In the genomic region with DNA sequence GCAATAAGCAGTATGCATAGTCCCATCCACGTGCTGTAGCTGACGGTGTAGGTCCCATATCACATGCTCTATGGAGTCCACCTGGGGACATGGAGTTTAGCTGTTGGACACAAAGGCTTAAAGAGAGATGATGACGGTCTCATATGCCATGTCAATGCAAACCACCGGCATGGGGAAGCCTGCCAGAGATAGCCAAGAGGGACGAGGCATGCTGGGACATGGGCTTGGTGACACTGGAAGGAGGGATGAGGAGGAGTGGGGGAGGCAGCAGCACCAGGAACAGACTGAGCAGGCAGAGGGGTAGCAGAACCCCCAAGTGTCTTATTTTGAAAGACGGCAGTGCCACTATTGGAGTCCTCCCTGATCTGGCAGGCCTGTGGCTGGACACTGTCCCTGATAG, we compare ENCODE assay signal across 27 mouse cellular contexts. TPM values are rescaled to one million over a fixed set of nuclear protein-coding genes. Genes with fewer than 3 reads are reported as not detected.
DNase-seq lines count a peak whose midpoint lies in the region; ATAC-seq lines count a peak whose summit lies in the region.
"Had no signal": no experiment of that assay in that cellular context is flagged by ENCODE, and none has a peak within 500 bp of the region (broad histone marks: within the 10 kb centered on the region; RNA-seq: fewer than 3 reads in every experiment).

No protein-coding gene starts in this region.

- H3K4me2 ChIP-seq in forebrain, embryonic 11.5 days (ENCODE audit: low read depth, low read length, severe bottlenecking), result no peak overlapping the region
- H3K4me2 ChIP-seq in intestine, embryonic 14.5 days (ENCODE audit: low read length), result no peak overlapping the region
- no peak overlapping the region for H3K4me2 ChIP-seq in intestine, embryonic 15.5 days (replicated peaks)
- H3K4me2 ChIP-seq: embryonic facial prominence, embryonic 13.5 days; heart, embryonic 11.5 days; hindbrain, embryonic 13.5 days had no signal

- H3K36me3 ChIP-seq in forebrain, embryonic 11.5 days (ENCODE audit: control insufficient read depth, insufficient read depth, low read length), result no peaks in the 10 kb centered on the region
- H3K36me3 ChIP-seq in forebrain, embryonic 10.5 days (replicated peaks), result no peaks in the 10 kb centered on the region
- no peaks in the 10 kb centered on the region for H3K36me3 ChIP-seq in intestine, embryonic 14.5 days (ENCODE audit: control insufficient read depth, insufficient read depth, low read length)
- H3K36me3 ChIP-seq in intestine, embryonic 15.5 days, result no peaks in the 10 kb centered on the region
- H3K36me3 ChIP-seq: embryonic facial prominence, embryonic 10.5 days; embryonic facial prominence, embryonic 13.5 days; hindbrain, embryonic 10.5 days; hindbrain, embryonic 13.5 days had no signal

- no peak for ATAC-seq in forebrain, embryonic 11.5 days (replicated peaks; ENCODE audit: low FRiP score)
- ATAC-seq in intestine, embryonic 14.5 days (replicated peaks; ENCODE audit: low FRiP score, low TSS enrichment, low read depth), result no peak
- no peak for ATAC-seq in intestine, embryonic 15.5 days
- ATAC-seq: CD4-positive, CD25-positive, alpha-beta regulatory T cell, adult 4 months; forebrain, embryonic 14.5 days; forebrain, postnatal 0 days; intestine, postnatal 0 days had no signal

- WGBS in forebrain, embryonic 11.5 days, result 90% methylated on average over 6 of the region's 6 CpGs
- 95% methylated on average over 6 of the region's 6 CpGs for WGBS in forebrain, embryonic 10.5 days
- 88% methylated on average over 6 of the region's 6 CpGs for WGBS in intestine, embryonic 14.5 days
- WGBS in intestine, embryonic 15.5 days, result 88% methylated on average over 6 of the region's 6 CpGs

- H3K4me3 ChIP-seq in forebrain, embryonic 11.5 days (ENCODE audit: low read depth, low read length), result no peak overlapping the region
- no peak overlapping the region for H3K4me3 ChIP-seq in forebrain, embryonic 10.5 days
- no peak overlapping the region for H3K4me3 ChIP-seq in intestine, embryonic 14.5 days (ENCODE audit: low read depth, low read length)
- H3K4me3 ChIP-seq in intestine, embryonic 15.5 days (replicated peaks), result no peak overlapping the region
- H3K4me3 ChIP-seq: embryonic facial prominence, embryonic 10.5 days; embryonic facial prominence, embryonic 13.5 days; erythroblast, embryonic 14.5 days; gastrocnemius, adult 2 months; hindbrain, embryonic 10.5 days; hindbrain, embryonic 13.5 days had no signal

- H3K27me3 ChIP-seq in forebrain, embryonic 11.5 days (ENCODE audit: control insufficient read depth, insufficient read depth, low read length), result no peaks in the 10 kb centered on the region
- H3K27me3 ChIP-seq in forebrain, embryonic 10.5 days (ENCODE audit: poor library complexity, severe bottlenecking), result no peaks in the 10 kb centered on the region
- no peaks in the 10 kb centered on the region for H3K27me3 ChIP-seq in intestine, embryonic 14.5 days (replicated peaks; ENCODE audit: control insufficient read depth, insufficient read depth, low read length)
- no peaks in the 10 kb centered on the region for H3K27me3 ChIP-seq in intestine, embryonic 15.5 days (replicated peaks)
- H3K27me3 ChIP-seq: embryonic facial prominence, embryonic 13.5 days; hindbrain, embryonic 13.5 days had no signal

- no peak overlapping the region for H3K27ac ChIP-seq in forebrain, embryonic 11.5 days (ENCODE audit: low read depth, low read length)
- H3K27ac ChIP-seq in forebrain, embryonic 10.5 days, result no peak overlapping the region
- H3K27ac ChIP-seq in intestine, embryonic 14.5 days (ENCODE audit: low read depth), result no peak overlapping the region
- H3K27ac ChIP-seq in intestine, embryonic 15.5 days, result no peak overlapping the region
- H3K27ac ChIP-seq: embryonic facial prominence, embryonic 10.5 days; embryonic facial prominence, embryonic 13.5 days; gastrocnemius, adult 2 months; hindbrain, embryonic 10.5 days; hindbrain, embryonic 13.5 days had no signal

- peak; percentile 55 for DNase-seq in cerebellum, adult 9-10 months
- DNase-seq in cerebellum, postnatal 36 days, result no peak
- DNase-seq in forebrain, embryonic 11.5 days (ENCODE audit: low spot score), result peak; percentile 20
- DNase-seq in forebrain, embryonic 10.5 days (ENCODE audit: extremely low spot score, low spot score), result no peak
- DNase-seq in intestine, embryonic 14.5 days (ENCODE audit: low spot score), result peak; percentile 31
- DNase-seq: adrenal gland, adult 2 months; adrenal gland, postnatal 14 days; cerebellum, postnatal 14 days; embryo, embryonic 11 days; forebrain, postnatal 0 days; gastrocnemius, adult 2 months; gastrocnemius, postnatal 14 days; heart, adult 18-20 months; heart, postnatal 36 days; kidney, adult 2 months had no signal

- H3K9me3 ChIP-seq in forebrain, embryonic 11.5 days (ENCODE audit: control insufficient read depth, low read length), result no peaks in the 10 kb centered on the region
- H3K9me3 ChIP-seq in forebrain, embryonic 10.5 days, result no peaks in the 10 kb centered on the region
- H3K9me3 ChIP-seq in intestine, embryonic 14.5 days (ENCODE audit: control insufficient read depth, low read length), result no peaks in the 10 kb centered on the region
- no peaks in the 10 kb centered on the region for H3K9me3 ChIP-seq in intestine, embryonic 15.5 days
- H3K9me3 ChIP-seq: embryonic facial prominence, embryonic 10.5 days; embryonic facial prominence, embryonic 13.5 days; hindbrain, embryonic 10.5 days; hindbrain, embryonic 13.5 days had no signal

- H3K9ac ChIP-seq in forebrain, embryonic 11.5 days (ENCODE audit: low read length), result no peak overlapping the region
- no peak overlapping the region for H3K9ac ChIP-seq in intestine, embryonic 14.5 days (ENCODE audit: low read length)
- no peak overlapping the region for H3K9ac ChIP-seq in intestine, embryonic 15.5 days
- H3K9ac ChIP-seq: embryonic facial prominence, embryonic 13.5 days; forebrain, postnatal 0 days; hindbrain, embryonic 13.5 days had no signal

- H3K4me1 ChIP-seq in forebrain, embryonic 11.5 days (replicated peaks; ENCODE audit: control insufficient read depth, insufficient read depth, low read length), result no peaks in the 10 kb centered on the region
- H3K4me1 ChIP-seq in forebrain, embryonic 10.5 days, result peaks cover 13% of the 10 kb centered on the region
- H3K4me1 ChIP-seq in intestine, embryonic 14.5 days (replicated peaks; ENCODE audit: control insufficient read depth, insufficient read depth, low read length), result peaks cover 6% of the 10 kb centered on the region
- no peaks in the 10 kb centered on the region for H3K4me1 ChIP-seq in intestine, embryonic 15.5 days (replicated peaks)
- H3K4me1 ChIP-seq: embryonic facial prominence, embryonic 13.5 days; hindbrain, embryonic 13.5 days had no signal

RNA-seq across cellular contexts. Expression of a gene that starts 5.0 kb away (rescaled TPM):
- 0.36 and 0.73 TPM in 2 replicates for polyA plus RNA-seq in forebrain, embryonic 11.5 days (2014; fragmentation: Nextera tagmentation; extraction: Ambion mirVana)
- polyA plus RNA-seq in forebrain, embryonic 10.5 days (2016; fragmentation: Nextera tagmentation; extraction: Ambion mirVana), result 0.16 and 0.61 TPM in 2 replicates
- 0.09 and 0.17 TPM in 2 replicates for polyA plus RNA-seq in intestine, embryonic 14.5 days (2014; fragmentation: Nextera tagmentation; extraction: Ambion mirVana)
- polyA plus RNA-seq in intestine, embryonic 15.5 days (2015; fragmentation: Nextera tagmentation; extraction: Ambion mirVana), result 0.08 and 0.25 TPM in 2 replicates
- polyA plus RNA-seq: embryonic facial prominence, embryonic 10.5 days; erythroblast, embryonic 14.5 days; forebrain, postnatal 0 days; heart, postnatal 0 days; kidney, embryonic 14.5 days had no signal

RNA-seq across cellular contexts. Expression of a gene that starts 36.6 kb away (rescaled TPM):
- polyA plus RNA-seq in forebrain, embryonic 11.5 days (2014; fragmentation: Nextera tagmentation; extraction: Ambion mirVana), result 54.6 and 57.7 TPM in 2 replicates
- 46.1 and 46.8 TPM in 2 replicates for polyA plus RNA-seq in forebrain, embryonic 10.5 days (2016; fragmentation: Nextera tagmentation; extraction: Ambion mirVana)
- 39.7 and 45.2 TPM in 2 replicates for polyA plus RNA-seq in intestine, embryonic 14.5 days (2014; fragmentation: Nextera tagmentation; extraction: Ambion mirVana)
- 41.9 and 46.4 TPM in 2 replicates for polyA plus RNA-seq in intestine, embryonic 15.5 days (2015; fragmentation: Nextera tagmentation; extraction: Ambion mirVana)

Comparison
In these comparisons a context has a peak if more than half of its experiments do, and no peak if none do; other contexts are left out.
1. DNase-seq: peak in cerebellum, adult 9-10 months (single experiment), forebrain, embryonic 11.5 days (single experiment) and intestine, embryonic 14.5 days (single experiment); none in cerebellum, postnatal 36 days (0 of 2) and forebrain, embryonic 10.5 days (single experiment).